Mouse (Mus musculus): ENCODE measurements at regions not wholly inside any gene's neighbourhood (a gene's known extent, or its start where the extent isn't known, plus 50 kb on each side); places are given as distances from the start of the nearest gene placed in this dataset.
"Not testable (repeated sequence)": the region's sequence is repeated elsewhere in the genome, so short reads cannot be mapped to it uniquely, and the experiment has no call there.

GRCm38 (mm10) chr3:149067758-149068157 is 77.4 kb upstream of the Adgrl2 start:
- DNase-seq (ENCODE audit: low spot score): no peak

- DNase-seq (ENCODE audit: low spot score): no peak
Measured at GRCm38 (mm10) chr3:149055077-149055476, 64.7 kb upstream of the Adgrl2 start.

- DNase-seq (ENCODE audit: low spot score): not testable (repeated sequence)
Measured at GRCm38 (mm10) chr3:149052295-149052902, 62.0 kb upstream of the Adgrl2 start.

DNA sequence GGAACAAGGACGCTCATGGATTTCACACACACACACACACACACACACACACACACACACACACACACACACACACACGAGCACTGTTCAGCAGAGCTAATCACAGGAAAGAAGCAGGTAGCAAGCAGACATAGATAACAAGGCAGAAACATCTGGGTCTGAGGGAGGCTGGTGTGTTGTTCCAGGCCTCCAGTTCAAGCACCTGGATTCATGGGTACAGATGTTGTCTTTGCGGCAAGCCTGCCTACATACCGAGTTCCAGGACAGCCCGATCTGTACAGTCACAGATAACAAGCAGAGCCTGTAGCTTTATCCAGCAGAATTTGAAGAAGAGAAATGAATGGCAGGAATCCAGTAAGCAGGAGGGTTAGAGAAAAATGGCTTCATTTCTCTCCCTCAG is 55.0 kb upstream of the Adgrl2 start:
- DNase-seq (ENCODE audit: low spot score): no peak

DNA sequence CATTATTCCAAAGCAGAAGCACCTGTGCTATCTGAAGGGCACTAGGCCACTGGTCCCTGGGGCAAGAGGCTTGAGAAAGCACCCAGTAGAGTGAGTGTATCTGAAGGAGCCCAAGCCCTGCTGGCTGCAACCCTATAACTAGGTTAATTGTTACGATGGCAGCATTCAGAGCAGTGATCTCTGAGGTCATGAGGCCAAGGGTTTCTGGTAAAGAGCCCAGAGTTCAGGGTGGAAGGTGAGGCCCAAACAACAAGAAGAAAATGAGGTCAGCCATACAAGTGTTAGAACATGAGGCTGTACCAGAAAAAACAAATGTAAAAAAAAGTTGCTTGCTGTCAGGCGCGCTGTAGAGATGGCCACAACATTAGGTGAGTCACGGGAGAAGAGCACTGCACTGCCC is 53.5 kb upstream of the Adgrl2 start:
- DNase-seq (ENCODE audit: low spot score): no peak

DNA sequence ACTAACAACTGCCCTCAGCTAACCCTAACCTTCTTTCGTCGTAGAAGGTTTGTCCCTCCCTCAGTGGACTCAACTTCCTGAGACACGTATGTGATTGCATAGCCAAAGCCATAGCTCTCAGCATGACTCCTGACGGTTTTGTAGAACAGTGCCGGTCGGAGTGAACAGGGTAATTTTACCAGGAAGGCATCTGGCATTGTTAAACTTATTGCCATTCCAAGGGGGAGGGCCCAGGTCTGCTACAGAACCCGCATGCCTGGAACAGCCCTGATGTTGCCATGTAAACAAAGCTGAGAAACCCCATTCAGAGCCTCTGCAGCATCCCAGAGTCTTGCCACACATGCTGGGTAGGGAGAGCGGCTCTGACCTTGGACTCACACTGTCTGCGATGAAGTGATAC is 52.2 kb upstream of the Adgrl2 start:
- DNase-seq (ENCODE audit: low spot score): no peak

DNA sequence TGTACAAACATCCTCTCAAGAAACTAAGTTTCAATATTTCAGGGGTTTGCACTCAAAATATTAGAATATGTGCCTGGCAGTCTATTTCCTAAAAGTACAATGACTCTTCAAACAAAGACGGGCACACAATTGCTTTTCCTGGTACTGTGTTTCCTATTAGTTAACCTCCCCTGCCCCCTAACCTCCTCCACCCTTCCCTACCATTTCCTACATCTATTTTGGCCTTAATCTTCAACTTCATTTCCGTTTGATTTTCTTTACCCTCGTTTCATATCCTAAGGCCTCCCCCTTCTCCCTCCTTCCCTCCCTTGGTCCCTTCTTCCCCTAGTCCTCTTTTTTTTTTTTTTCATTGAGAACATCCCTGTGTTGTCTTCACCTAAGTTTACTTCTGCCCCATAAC is 50.8 kb upstream of the Adgrl2 start:
- DNase-seq (ENCODE audit: low spot score): no peak
